Mouse (Mus musculus) induced T-regulatory cell, adult 2 months (primary cell): ENCODE measurements around the gene Ccdc32.
A peak's percentile ranks its signal among the peaks of the same experiment; 100 is the strongest.
"Not testable (repeated sequence)": the region's sequence is repeated elsewhere in the genome, so short reads cannot be mapped to it uniquely, and the experiment has no call there.

Experiments
- DNase-seq: peaks from one replicate; pipeline ENCODE4 v3.0.0-alpha.2; 2012; ENCODE audit warnings: low read depth

The Ccdc32 gene

GRCm38 (mm10) chr2:119028941-119029551 is at the start of gene Ccdc32:
Gene Ccdc32 (minus strand): TSS chr2:119029393.
- peak; percentile 97 for DNase-seq

- DNase-seq, result no peak
Measured at GRCm38 (mm10) chr2:119072397-119072796, 43.2 kb upstream of the Ccdc32 start.

- DNase-seq, result no peak
Measured at GRCm38 (mm10) chr2:119060139-119060538, 30.9 kb upstream of the Ccdc32 start.

DNA sequence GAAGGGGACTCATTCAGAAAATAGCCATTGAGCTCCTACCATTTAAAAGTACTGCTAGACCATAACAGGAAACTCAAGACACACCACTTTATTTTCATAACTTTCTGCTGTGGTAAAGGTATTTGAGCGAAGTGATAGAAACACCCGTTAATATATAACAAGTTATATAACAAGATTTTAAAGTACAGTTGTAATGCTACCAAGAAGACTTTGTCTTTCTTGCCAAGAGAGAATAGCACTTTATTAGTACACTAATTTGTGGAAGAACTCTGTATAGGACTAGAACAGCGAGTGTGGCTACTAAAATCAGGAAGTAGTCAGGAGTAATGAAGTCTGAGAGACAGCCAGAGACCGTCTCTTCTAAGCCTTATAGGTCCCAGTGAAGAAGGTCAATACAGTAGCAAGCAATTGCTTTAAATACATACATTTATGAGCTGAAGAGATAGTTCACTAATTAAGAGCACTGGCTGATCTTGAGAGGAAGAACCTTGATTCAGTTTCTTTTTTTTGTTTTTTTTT is 21.0 kb upstream of the Ccdc32 start:
- no peak for DNase-seq

- DNase-seq, result no peak
Measured at GRCm38 (mm10) chr2:119047849-119048248, 18.7 kb upstream of the Ccdc32 start.

GRCm38 (mm10) chr2:119046649-119047611 is 17.7 kb upstream of the Ccdc32 start, which contains the start of gene Knl1:
Gene Knl1 (plus strand): TSS chr2:119047119.
- DNase-seq, result peak; percentile 99

DNA sequence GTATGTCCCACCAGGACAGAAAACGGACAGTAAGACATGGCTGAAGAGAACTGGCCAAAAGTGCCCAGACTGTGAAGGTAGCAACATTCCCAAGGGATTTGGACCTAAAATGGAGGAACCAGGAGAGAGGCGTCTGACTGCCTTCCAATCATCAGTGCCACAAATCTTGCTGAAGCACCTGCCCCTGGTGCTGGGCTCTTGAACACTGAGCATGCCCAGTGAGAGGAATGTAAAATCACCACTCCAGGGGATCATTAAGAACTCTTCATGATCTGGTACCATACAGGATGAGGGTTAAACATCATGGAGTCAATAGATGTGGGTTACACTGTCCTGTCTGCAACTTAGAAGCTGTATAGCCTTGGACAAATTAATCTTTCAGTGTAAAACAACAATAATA is 16.0 kb upstream of the Ccdc32 start:
- DNase-seq, result no peak

GRCm38 (mm10) chr2:119040882-119041281 is 11.7 kb upstream of the Ccdc32 start:
- DNase-seq, result peak; percentile 68

- DNase-seq, result no peak
Measured at GRCm38 (mm10) chr2:119035397-119035745, 6.2 kb upstream of the Ccdc32 start.

- peak; percentile 97 for DNase-seq
Measured at GRCm38 (mm10) chr2:119034656-119035396, 5.6 kb upstream of the Ccdc32 start, which contains the start of gene Rpusd2. Gene Rpusd2 (plus strand): TSS chr2:119034790.

DNA sequence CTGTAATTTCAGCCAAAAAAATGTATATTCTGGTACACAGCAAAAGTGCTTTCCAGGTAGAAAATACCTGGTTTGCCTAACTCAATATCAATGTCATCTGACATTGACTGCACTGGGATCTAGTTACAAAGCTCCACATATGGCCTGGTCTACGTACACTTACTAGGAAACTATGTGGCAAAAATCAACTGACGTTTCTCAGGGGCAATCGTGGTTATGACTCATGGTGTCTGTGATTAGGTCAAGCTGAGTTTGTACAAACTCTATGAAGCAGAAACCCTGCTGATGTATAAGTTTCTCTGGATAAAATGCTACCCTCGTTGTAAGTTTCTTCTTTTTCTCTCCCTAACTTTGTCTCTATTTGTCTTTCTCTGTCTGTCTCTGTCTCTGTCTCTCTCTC is 3.0 kb upstream of the Ccdc32 start:
- DNase-seq, result no peak

DNA sequence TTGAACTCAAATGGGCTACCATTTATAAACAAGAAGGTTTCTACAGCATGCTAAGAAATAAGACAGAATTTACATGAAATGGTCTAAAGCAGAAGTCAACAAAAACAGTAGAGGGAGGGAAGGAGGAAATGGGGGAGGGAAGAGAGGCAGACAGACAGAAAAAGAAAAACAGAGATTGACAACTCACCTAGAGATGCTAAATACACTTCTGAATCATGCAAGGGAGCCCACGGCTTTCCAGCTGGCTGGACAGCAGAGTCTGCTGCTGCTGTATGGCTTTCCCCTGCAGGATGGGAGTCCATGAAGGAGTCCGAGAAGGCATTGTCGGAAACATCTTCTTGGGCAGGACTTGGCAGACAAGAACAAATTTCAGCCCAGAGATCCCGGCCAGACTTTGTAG is 2.2 kb downstream of the Ccdc32 start:
- DNase-seq, result no peak

GRCm38 (mm10) chr2:119025239-119025616 is 4.0 kb downstream of the Ccdc32 start:
- DNase-seq, result no peak

- peak; percentile 50 for DNase-seq
Measured at GRCm38 (mm10) chr2:119024536-119025238, 4.5 kb downstream of the Ccdc32 start.

- no peak for DNase-seq
Measured at GRCm38 (mm10) chr2:119023154-119023660, 6.0 kb downstream of the Ccdc32 start.

- DNase-seq, result no peak
Measured at GRCm38 (mm10) chr2:119019538-119019937, 9.7 kb downstream of the Ccdc32 start.

DNA sequence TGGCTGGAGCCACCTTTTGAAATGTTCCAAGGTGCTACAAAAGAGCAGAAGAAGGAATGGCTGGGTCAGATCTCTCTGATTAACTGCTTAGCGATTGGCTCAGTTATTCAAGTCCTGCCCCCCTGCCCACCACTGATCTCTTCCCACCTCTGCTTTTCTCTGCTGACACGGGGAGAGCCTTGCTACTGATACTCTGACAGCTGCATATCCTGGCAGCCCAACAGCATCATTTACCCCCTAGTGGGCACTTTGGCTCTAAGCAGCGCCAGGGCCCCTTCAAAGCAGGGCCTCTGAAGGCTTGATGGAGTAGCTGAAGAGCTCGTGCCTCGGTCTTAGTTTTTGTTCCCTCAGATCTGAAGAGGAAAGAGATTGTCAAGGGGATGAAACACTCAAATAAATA is 10.1 kb downstream of the Ccdc32 start:
- no peak for DNase-seq

DNA sequence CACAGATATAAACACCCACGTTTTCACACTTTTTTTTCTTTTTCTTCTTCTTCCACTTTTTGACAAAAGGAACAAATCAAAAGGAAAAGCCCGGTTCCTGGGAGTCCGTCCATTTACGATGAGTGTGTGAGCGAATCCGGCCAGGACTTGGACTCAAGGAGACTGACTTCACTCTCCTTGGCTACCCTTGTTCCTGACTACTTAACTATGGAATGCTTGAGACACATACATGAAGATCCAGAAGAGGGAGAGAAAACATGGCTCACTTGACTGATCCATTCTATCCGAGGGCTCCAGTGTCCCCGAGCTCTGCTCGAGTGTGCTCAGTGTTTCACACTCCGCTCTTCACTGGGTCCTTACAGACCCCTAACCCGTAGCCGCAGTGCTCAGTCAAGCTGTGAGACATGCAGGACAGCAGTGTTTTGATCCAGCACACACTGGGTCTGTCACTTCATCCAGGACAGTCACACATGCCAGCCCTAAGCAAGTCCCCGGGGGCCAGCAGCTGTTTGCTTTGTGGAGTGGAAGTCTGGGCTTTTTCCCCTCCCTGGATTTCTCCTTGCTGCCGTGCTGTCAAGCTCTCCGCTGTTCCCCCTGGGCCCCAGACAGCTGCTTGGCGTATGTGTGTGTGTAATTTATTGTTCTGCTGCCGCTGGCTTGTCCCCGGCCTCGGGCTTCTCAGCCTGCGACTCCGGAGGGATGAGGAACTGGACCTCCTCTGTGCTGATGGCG is 10.6 kb downstream of the Ccdc32 start:
- no peak for DNase-seq

- no peak for DNase-seq
Measured at GRCm38 (mm10) chr2:119017647-119018046, 11.5 kb downstream of the Ccdc32 start.

- not testable (repeated sequence) for DNase-seq
Measured at GRCm38 (mm10) chr2:119016312-119016711, 12.9 kb downstream of the Ccdc32 start.
